Mouse (Mus musculus): Measurements from ENCODE around the gene Reep6. TPM values are rescaled to one million over a fixed set of nuclear protein-coding genes. Genes with fewer than 3 reads are reported as not detected.

Gene Reep6
- polyA plus RNA-seq, 1 experiment from 2014 or later: 0.14 TPM

Other genes starting within 250 kb of the Reep6 start
- 23.7 to 43.6 TPM (median 42.5 TPM) in 3 replicates for gene Sbno2, start 224.4 kb upstream of the Reep6 start, polyA plus RNA-seq (2018)
- gene Stk11, start 214.2 kb upstream of the Reep6 start, polyA plus RNA-seq (2018): 72.6 to 106 TPM (median 79.6 TPM) in 3 replicates
- gene Atp5d, start 191.3 kb upstream of the Reep6 start, polyA plus RNA-seq (2018): 68.4 to 213 TPM (median 169 TPM) in 3 replicates
- 1.9 to 3.0 TPM (median 2.4 TPM) in 3 replicates for gene Cbarp, start 189.1 kb upstream of the Reep6 start, polyA plus RNA-seq (2018)
- 16.3 to 36.3 TPM (median 20.3 TPM) in 3 replicates for gene Midn, start 181.7 kb upstream of the Reep6 start, polyA plus RNA-seq (2018)
- gene Cirbp, start 164.0 kb upstream of the Reep6 start, polyA plus RNA-seq (2018): 17.6 to 31.0 TPM (median 19.0 TPM) in 3 replicates
- 4.4 to 19.3 TPM (median 13.3 TPM) in 3 replicates for gene 1600002K03Rik, start 157.0 kb upstream of the Reep6 start, polyA plus RNA-seq (2018)
- gene Efna2, start 150.5 kb upstream of the Reep6 start, polyA plus RNA-seq (2018): 0.11 to 0.29 TPM (median 0.26 TPM) in 3 replicates
- gene Mum1, start 103.5 kb upstream of the Reep6 start, polyA plus RNA-seq (2018): 5.1 to 14.8 TPM (median 7.6 TPM) in 3 replicates
- 31.2 to 113 TPM (median 79.8 TPM) in 3 replicates for gene Ndufs7, start 80.8 kb upstream of the Reep6 start, polyA plus RNA-seq (2018)
- 8.2 to 24.0 TPM (median 13.8 TPM) in 3 replicates for gene Gamt, start 68.9 kb upstream of the Reep6 start, polyA plus RNA-seq (2018)
- 75.1 to 96.3 TPM (median 76.2 TPM) in 3 replicates for gene Dazap1, start 68.5 kb upstream of the Reep6 start, polyA plus RNA-seq (2018)
- 1,044 to 2,135 TPM (median 1,962 TPM) in 3 replicates for gene Rps15, start 37.5 kb upstream of the Reep6 start, polyA plus RNA-seq (2018)
- 0.03 to 0.13 TPM (median 0.06 TPM) in 3 replicates for gene Apc2, start 34.0 kb upstream of the Reep6 start, polyA plus RNA-seq (2018)
- 20.5 to 43.3 TPM (median 41.4 TPM) in 3 replicates for gene 2310011J03Rik, start 9.4 kb upstream of the Reep6 start, polyA plus RNA-seq (2018)
- 0.36 to 0.99 TPM (median 0.64 TPM) in 3 replicates for gene Pcsk4, start 455 bp upstream of the Reep6 start, polyA plus RNA-seq (2018)
- gene Adamtsl5, start 18.5 kb downstream of the Reep6 start, polyA plus RNA-seq (2018): 4.7 to 10.2 TPM (median 8.1 TPM) in 3 replicates
- not detected in 3 replicates for gene Plk5, start 26.5 kb downstream of the Reep6 start, polyA plus RNA-seq (2018)
- gene Mex3d, start 57.7 kb downstream of the Reep6 start, polyA plus RNA-seq (2018): 4.1 to 6.2 TPM (median 6.0 TPM) in 3 replicates
- 64.4 to 92.6 TPM (median 64.4 TPM) in 3 replicates for gene Mbd3, start 69.6 kb downstream of the Reep6 start, polyA plus RNA-seq (2018)
- gene Uqcr11, start 76.9 kb downstream of the Reep6 start, polyA plus RNA-seq (2018): 150 to 306 TPM (median 241 TPM) in 3 replicates
- 9.2 to 21.5 TPM (median 17.0 TPM) in 3 replicates for gene Tcf3, start 103.7 kb downstream of the Reep6 start, polyA plus RNA-seq (2018)
- gene Onecut3, start 164.9 kb downstream of the Reep6 start, polyA plus RNA-seq (2018): not detected in 3 replicates
- 0.05 TPM in 1 of 3 replicates, not detected in the others for gene Atp8b3, start 209.2 kb downstream of the Reep6 start, polyA plus RNA-seq (2018)
- gene Rexo1, start 231.6 kb downstream of the Reep6 start, polyA plus RNA-seq (2018): 14.2 to 19.1 TPM (median 18.5 TPM) in 3 replicates
- 3.4 to 12.6 TPM (median 6.0 TPM) in 3 replicates for gene Klf16, start 247.4 kb downstream of the Reep6 start, polyA plus RNA-seq (2018)

Data from macrophage (primary cell).